Mouse (Mus musculus) MEL (cell line): ENCODE results near the gene Mitf. TPM values are rescaled to one million over a fixed set of nuclear protein-coding genes. Genes with fewer than 3 reads are reported as not detected.

Experiments used
- DNase-seq: peaks from one replicate; pipeline ENCODE4 v3.0.0; 2011; ENCODE audit warnings: low read depth, low spot score
- H3K27ac ChIP-seq: 2 replicates; pipeline ENCODE4 v1.5.1; 2012; ENCODE audit warnings: low read depth, mild to moderate bottlenecking, control low read depth, low read length, moderate library complexity; ENCODE audit not compliant: control insufficient read depth
- H3K27me3 ChIP-seq, 2 experiments: fragments of 150-350 bp in 1 of 2; sonication (generic) in 1 of 2; 2 replicates each; pipeline ENCODE4 v1.6.1; 2012; ENCODE audit warnings: low read length in 2 of 2, mild to moderate bottlenecking in 2 of 2, improper control_type of control experiment in 1 of 2, moderate library complexity in 1 of 2; ENCODE audit not compliant: insufficient read depth in 2 of 2, control insufficient read depth in 1 of 2
- H3K36me3 ChIP-seq, 2 experiments: 2 replicates each; pipeline ENCODE4 v1.6.1; 2012 to 2014; ENCODE audit warnings: low read length in 2 of 2, improper control_type of control experiment in 1 of 2, inconsistent platforms in 1 of 2, mild to moderate bottlenecking in 1 of 2; ENCODE audit not compliant: insufficient read depth in 2 of 2, control insufficient read depth in 1 of 2
- H3K4me1 ChIP-seq, 2 experiments: fragments of 150-350 bp in 1 of 2; sonication (generic) in 1 of 2; 2 replicates each; pipeline ENCODE4 v1.6.1; 2012; ENCODE audit warnings: low read length in 2 of 2, improper control_type of control experiment in 1 of 2, mild to moderate bottlenecking in 1 of 2; ENCODE audit not compliant: insufficient read depth in 2 of 2, control insufficient read depth in 1 of 2
- H3K4me3 ChIP-seq, 2 experiments: fragments of 150-350 bp in 1 of 2; sonication (generic) in 1 of 2; 2 replicates each; pipeline ENCODE4 v1.5.1; 2012; ENCODE audit warnings: low read depth in 2 of 2, low read length in 2 of 2, mild to moderate bottlenecking in 2 of 2, moderate library complexity in 2 of 2, control low read depth in 1 of 2, improper control_type of control experiment in 1 of 2; ENCODE audit not compliant: control insufficient read depth in 1 of 2, insufficient read depth in 1 of 2
- H3K79me2 ChIP-seq: 2 replicates; pipeline ENCODE4 v1.6.1; 2012; ENCODE audit warnings: mild to moderate bottlenecking, low read length, moderate library complexity; ENCODE audit not compliant: control insufficient read depth, poor library complexity, insufficient read depth
- H3K9ac ChIP-seq: 2 replicates; pipeline ENCODE4 v1.6.1; 2012; ENCODE audit warnings: low read depth, mild to moderate bottlenecking, control low read depth, low read length, moderate library complexity; ENCODE audit not compliant: control insufficient read depth, poor library complexity, severe bottlenecking
- H3K9me3 ChIP-seq: fragments of 150-350 bp; sonication (generic); replicated peaks from 2 replicates; pipeline ENCODE4 v1.6.1; 2012; ENCODE audit warnings: mild to moderate bottlenecking, low read length, improper control_type of control experiment, moderate library complexity; ENCODE audit not compliant: insufficient read depth
- CTCF ChIP-seq, 3 experiments: IDR thresholded peaks in 2 of 3; conservative IDR thresholded peaks in 1 of 3; 2 replicates each; pipeline ENCODE4 v1.5.1; 2011 to 2012; ENCODE audit warnings: low read length in 3 of 3, low read depth in 2 of 3, mild to moderate bottlenecking in 2 of 3, improper control_type of control experiment in 1 of 3, inconsistent platforms in 1 of 3, mixed read lengths in 1 of 3, moderate library complexity in 1 of 3; ENCODE audit not compliant: control insufficient read depth in 1 of 3, insufficient read depth in 1 of 3, poor library complexity in 1 of 3, severe bottlenecking in 1 of 3
- EP300 ChIP-seq, 2 experiments: IDR thresholded peaks; 2 replicates each; pipeline ENCODE4 v1.6.1; 2011; ENCODE audit warnings: improper control_type of control experiment in 2 of 2, low read length in 2 of 2, low read depth in 1 of 2, mild to moderate bottlenecking in 1 of 2
- ETS1 ChIP-seq: IDR thresholded peaks from 2 replicates; pipeline ENCODE4 v1.6.1; 2012; ENCODE audit warnings: low read depth, mild to moderate bottlenecking, inconsistent platforms, low read length, improper control_type of control experiment, moderate library complexity
- GABPA ChIP-seq: IDR thresholded peaks from 2 replicates; pipeline ENCODE4 v1.6.1; 2012; ENCODE audit warnings: low read depth, mild to moderate bottlenecking, inconsistent platforms, low read length, improper control_type of control experiment, moderate library complexity
- GATA1 ChIP-seq: IDR thresholded peaks from 2 replicates; pipeline ENCODE4 v1.6.1; 2011; ENCODE audit warnings: low read depth, low read length, improper control_type of control experiment
- HCFC1 ChIP-seq: IDR thresholded peaks from 2 replicates; pipeline ENCODE4 v1.6.1; 2012; ENCODE audit warnings: low read depth, mild to moderate bottlenecking, inconsistent platforms, low read length, improper control_type of control experiment, moderate library complexity
- JUND ChIP-seq: IDR thresholded peaks from 2 replicates; pipeline ENCODE4 v1.6.1; 2011; ENCODE audit warnings: low read depth, mild to moderate bottlenecking, improper control_type of control experiment, low read length
- NELFE ChIP-seq: IDR thresholded peaks from 2 replicates; pipeline ENCODE4 v1.6.1; 2011; ENCODE audit warnings: low read depth, low read length, improper control_type of control experiment
- RAD21 ChIP-seq: IDR thresholded peaks from 2 replicates; pipeline ENCODE4 v1.6.1; 2011; ENCODE audit warnings: mild to moderate bottlenecking, low read depth, low read length, improper control_type of control experiment
- RCOR1 ChIP-seq: IDR thresholded peaks from 2 replicates; pipeline ENCODE4 v1.6.1; 2012; ENCODE audit warnings: low read depth, mild to moderate bottlenecking, inconsistent platforms, low read length, improper control_type of control experiment
- SMC3 ChIP-seq: IDR thresholded peaks from 2 replicates; pipeline ENCODE4 v1.6.1; 2011; ENCODE audit warnings: low read depth, low read length, improper control_type of control experiment
- TAL1 ChIP-seq: IDR thresholded peaks from 2 replicates; pipeline ENCODE4 v1.6.1; 2012; ENCODE audit warnings: mild to moderate bottlenecking, inconsistent platforms, low read length, moderate library complexity, mixed read lengths
- ZC3H11A ChIP-seq: IDR thresholded peaks from 2 replicates; pipeline ENCODE4 v1.6.1; 2012; ENCODE audit warnings: low read depth, mild to moderate bottlenecking, inconsistent platforms, low read length, improper control_type of control experiment
- ZKSCAN1 ChIP-seq: IDR thresholded peaks from 2 replicates; pipeline ENCODE4 v1.6.1; 2012; ENCODE audit warnings: low read depth, mild to moderate bottlenecking, inconsistent platforms, low read length, improper control_type of control experiment, moderate library complexity
- polyA plus RNA-seq, 2 experiments: library from polyadenylated mRNA; stranded (reverse) in 1 of 2; unstranded in 1 of 2; fragments of >175 nt in 1 of 2; fragments of >200 nt in 1 of 2; gene quantifications; 2 replicates each; pipeline versions ENCODE4 v1.2.1 to v1.2.4; 2012; ENCODE audit warnings: low replicate concordance in 2 of 2, low read depth in 1 of 2; ENCODE audit not compliant: insufficient read length in 2 of 2, insufficient read depth in 1 of 2, missing spikeins in 1 of 2
- total RNA-seq: library from RNA; depleted of rRNA; stranded (reverse); fragments of 300-350 nt; gene quantifications from 2 replicates; pipeline ENCODE4 v1.2.3, GENCODE M21; 2012

The Mitf gene
- total and polyA plus RNA-seq, 3 experiments = 1.8 to 2.1 TPM; not detected in 1

DNA sequence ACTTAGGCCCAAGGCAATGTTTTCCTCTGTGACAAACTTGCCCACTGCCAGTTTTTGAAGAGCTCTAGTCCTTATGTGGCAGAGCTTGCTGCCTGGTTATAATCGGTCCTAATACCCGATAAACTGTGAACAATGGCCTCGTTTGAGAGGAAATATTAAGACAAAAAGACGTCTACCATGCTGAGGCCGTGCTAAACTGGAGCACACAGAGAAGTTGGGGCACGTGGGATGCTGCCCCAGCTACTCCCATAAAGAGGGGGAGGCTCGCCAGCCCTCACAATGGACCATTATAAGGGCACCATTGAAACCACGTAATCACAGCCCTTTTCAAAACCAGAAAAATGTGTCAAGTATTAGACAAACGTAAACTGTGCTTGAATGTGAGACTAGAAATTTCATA is 174.8 kb downstream of the Mitf start:
- TF ChIP-seq RCOR1 (no peak), ZC3H11A (no peak), RAD21 (no peak), HCFC1 (no peak), NELFE (no peak), GABPA (no peak), EP300 (IDR thresholded peaks at IDR 0.05; ENCODE audit: low read depth in 1 of 2, low read length in 2 of 2) (no peak)
- no peaks in the 10 kb centered on the region for H3K27me3 ChIP-seq

DNA sequence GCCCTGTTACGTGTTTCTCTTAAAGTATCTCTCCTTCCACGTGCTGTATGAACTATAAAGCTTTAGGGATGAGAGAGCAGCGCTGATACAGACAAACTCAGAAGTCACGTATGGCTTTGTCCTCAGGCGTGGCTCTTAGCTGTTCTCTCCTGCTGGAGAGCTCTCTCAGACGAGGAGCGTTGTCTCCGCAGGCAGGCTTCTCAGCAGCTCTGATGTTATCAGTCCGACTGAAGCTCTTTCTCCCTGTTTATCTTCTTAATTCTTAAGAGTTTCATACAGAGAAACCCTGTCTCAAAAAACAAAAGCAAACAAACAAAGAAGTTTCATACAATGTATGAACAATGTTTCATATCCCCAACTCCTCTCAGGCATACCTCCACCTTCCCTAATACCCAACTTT is 178.8 kb downstream of the Mitf start:
- Histone ChIP-seq H3K9ac (peak overlapping the region; percentile 47), H3K79me2 (no peaks in the 10 kb centered on the region), H3K36me3 (peaks cover 0 to 6% of the 10 kb centered on the region in 2 experiments; a peak in 2 of 4 replicates), H3K27ac (peak overlapping the region; percentile 32; the same call in 1 of the 2 replicates), H3K27me3 (no peaks in the 10 kb centered on the region), H3K4me3 (peak overlapping the region; percentile 27 to 51; a peak in 3 of 4 replicates), H3K4me1 (peaks cover 0 to 6% of the 10 kb centered on the region in 2 experiments; a peak in 2 of 4 replicates), H3K9me3 (no peaks in the 10 kb centered on the region)
- DNase-seq = peak; percentile 54
- TF ChIP-seq GABPA (no peak), GATA1 (peak; percentile 60), ETS1 (no peak), NELFE (no peak), ZKSCAN1 (no peak)

More for the DNA sequence above, 174.8 kb downstream of the Mitf start:
- Histone ChIP-seq H3K9me3 (no peaks in the 10 kb centered on the region), H3K4me3 (no peak overlapping the region), H3K79me2 (no peaks in the 10 kb centered on the region), H3K27ac (no peak overlapping the region), H3K4me1 (peaks cover 9% of the 10 kb centered on the region in 2 experiments), H3K9ac (no peak overlapping the region), H3K36me3 (peaks cover 0 to 10% of the 10 kb centered on the region in 2 experiments; a peak in 2 of 4 replicates)
- DNase-seq = no peak

DNA sequence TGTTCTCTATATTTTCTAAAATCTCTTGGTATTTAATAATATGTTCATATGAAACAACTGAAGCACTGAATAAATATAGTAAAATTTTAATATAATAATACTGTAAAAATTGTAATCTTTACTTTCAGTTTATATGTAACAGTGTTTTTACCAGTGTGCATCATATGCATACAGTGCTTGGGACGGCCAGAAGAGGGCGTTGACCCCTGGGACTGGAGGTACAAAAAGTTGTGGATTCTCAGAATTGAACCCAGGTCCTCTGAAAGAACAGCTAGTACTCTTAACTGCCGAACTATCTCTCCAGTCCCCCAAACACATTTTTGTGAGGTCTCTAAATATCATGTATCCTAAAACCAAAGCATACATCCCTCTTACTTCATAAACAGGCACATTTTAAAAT is 179.6 kb downstream of the Mitf start:
- peak; percentile 42 for DNase-seq
- Histone ChIP-seq H3K9ac (no peak overlapping the region), H3K79me2 (no peaks in the 10 kb centered on the region), H3K4me1 (peaks cover 0 to 6% of the 10 kb centered on the region in 2 experiments; a peak in 2 of 4 replicates), H3K36me3 (peaks cover 0 to 6% of the 10 kb centered on the region in 2 experiments; a peak in 2 of 4 replicates), H3K27me3 (no peaks in the 10 kb centered on the region), H3K4me3 (peak overlapping the region in 1 of 2 experiments; percentile 51; a peak in 2 of 4 replicates)
- TF ChIP-seq JUND (no peak), SMC3 (peak; percentile 31; the same call in 1 of the 2 replicates), CTCF (IDR thresholded peaks at IDR 0.05 in 2 of 3, conservative IDR thresholded peaks at IDR 0.05 in 1 of 3; ENCODE audit: control insufficient read depth in 1 of 3, insufficient read depth in 1 of 3, low read depth in 2 of 3, low read length in 3 of 3, poor library complexity in 1 of 3, severe bottlenecking in 1 of 3) (peak; percentile 19 to 60 (median 47); a peak in 4 of 6 replicates), TAL1 (no peak)
- TF ChIP-seq, all 39 proteins: peak for 2
- Histone ChIP-seq H3K27ac (no peak overlapping the region), H3K9me3 (no peaks in the 10 kb centered on the region)
